Mouse (Mus musculus) hindbrain, embryonic 11.5 days (tissue): ENCODE results near the gene Snd1. TPM values are rescaled to one million over a fixed set of nuclear protein-coding genes. Genes with fewer than 3 reads are reported as not detected.

Source experiments
- ATAC-seq: fragments of 200-750 bp; cut with Nextera tagmentation; 2 replicates; pipeline ENCODE4 v1.8.0; 2017; ENCODE audit warnings: mild to moderate bottlenecking, moderate TSS enrichment, moderate library complexity; ENCODE audit not compliant: low FRiP score
- DNase-seq: peaks from one replicate; pipeline ENCODE4 v3.0.0-alpha.2; 2015; ENCODE audit warnings: low spot score
- H3K27ac ChIP-seq: fragments of 300-500 bp; sonication (generic); 2 replicates; pipeline ENCODE4 v1.5.1; 2014; ENCODE audit warnings: mild to moderate bottlenecking, low read depth, low read length
- H3K27me3 ChIP-seq: fragments of 300-500 bp; sonication (generic); 2 replicates; pipeline ENCODE4 v1.6.1; 2014; ENCODE audit warnings: mild to moderate bottlenecking, low read length, moderate library complexity, mixed read lengths; ENCODE audit not compliant: control insufficient read depth, insufficient read depth
- H3K36me3 ChIP-seq: fragments of 300-500 bp; sonication (generic); 2 replicates; pipeline ENCODE4 v1.6.1; 2014; ENCODE audit warnings: mild to moderate bottlenecking, low read length, moderate library complexity, mixed read lengths; ENCODE audit not compliant: control insufficient read depth, insufficient read depth
- H3K4me1 ChIP-seq: fragments of 300-500 bp; sonication (generic); replicated peaks from 2 replicates; pipeline ENCODE4 v1.6.1; 2014; ENCODE audit warnings: low read length, mixed read lengths; ENCODE audit not compliant: control insufficient read depth, insufficient read depth
- H3K4me2 ChIP-seq: fragments of 300-500 bp; sonication (generic); replicated peaks from 2 replicates; pipeline ENCODE4 v1.6.1; 2014; ENCODE audit warnings: mild to moderate bottlenecking, low read depth, low read length
- H3K4me3 ChIP-seq: fragments of 300-500 bp; sonication (generic); 2 replicates; pipeline ENCODE4 v1.5.1; 2014; ENCODE audit warnings: low read depth, low read length
- H3K9ac ChIP-seq: fragments of 300-500 bp; sonication (generic); 2 replicates; pipeline ENCODE4 v1.6.1; 2014; ENCODE audit warnings: low read depth, low read length
- H3K9me3 ChIP-seq: fragments of 300-500 bp; sonication (generic); 2 replicates; pipeline ENCODE4 v1.6.1; 2016; ENCODE audit warnings: low read length; ENCODE audit not compliant: control insufficient read depth
- WGBS: fragments of 180-500 bp; shearing (Covaris S2); extraction: QIAGEN DNeasy Blood & Tissue Kit; methylation state at CpG from one replicate; pipeline ENCODE4 v1.1.7; 2014; 5-methylcytosine and 5-hydroxymethylcytosine counted together
- polyA plus RNA-seq: library from polyadenylated mRNA; unstranded; fragments of >200 nt; fragmentation: Nextera tagmentation; extraction: Ambion mirVana; gene quantifications from 2 replicates; pipeline ENCODE4 v1.2.1, GENCODE M21; 2014

The Snd1 gene
- polyA plus RNA-seq, 1 experiment from 2014 or later, result 86.2 TPM

GRCm38 (mm10) chr6:28827565-28827964, 352.6 kb downstream of the Snd1 start:
- H3K4me3 ChIP-seq, result peak overlapping the region; percentile 20
- peaks cover 13% of the 10 kb centered on the region; the same call in 1 of the 2 replicates for H3K4me1 ChIP-seq
- peak overlapping the region; percentile 45 for H3K9ac ChIP-seq

GRCm38 (mm10) chr6:28828593-28828992, 353.7 kb downstream of the Snd1 start:
- no peak for ATAC-seq
- Histone ChIP-seq H3K27me3 (no peaks in the 10 kb centered on the region), H3K9ac (no peak overlapping the region; the same call in 1 of the 2 replicates), H3K4me1 (peaks cover 13% of the 10 kb centered on the region; the same call in 1 of the 2 replicates), H3K4me3 (peak overlapping the region; percentile 27), H3K36me3 (no peaks in the 10 kb centered on the region), H3K27ac (no peak overlapping the region), H3K9me3 (no peaks in the 10 kb centered on the region), H3K4me2 (peak overlapping the region; percentile 37)
- peak; percentile 52 for DNase-seq
- WGBS, result 27% methylated on average over 6 of the region's 6 CpGs

More at GRCm38 (mm10) chr6:28827565-28827964, 352.6 kb downstream of the Snd1 start:
- H3K9me3 ChIP-seq, result no peaks in the 10 kb centered on the region
- ATAC-seq (no peak), DNase-seq (no peak)
- H3K36me3 ChIP-seq, result no peaks in the 10 kb centered on the region
- WGBS, result 21% methylated on average over 3 of the region's 3 CpGs
- H3K27ac ChIP-seq, result peak overlapping the region; percentile 17; the same call in 1 of the 2 replicates
- no peaks in the 10 kb centered on the region for H3K27me3 ChIP-seq
- H3K4me2 ChIP-seq, result peak overlapping the region; percentile 37

- H3K4me1 ChIP-seq, result peaks cover 13% of the 10 kb centered on the region; the same call in 1 of the 2 replicates
These were observed 355.4 kb downstream of the Snd1 start for GRCm38 (mm10) chr6:28830306-28830705.

GRCm38 (mm10) chr6:28831011-28831853, 356.3 kb downstream of the Snd1 start, which contains the start of gene Lrrc4:
Gene Lrrc4 (minus strand): TSS chr6:28831747.
- Histone ChIP-seq H3K36me3 (no peaks in the 10 kb centered on the region), H3K4me2 (peak within 1 kb of the TSS; percentile 99), H3K9ac (peak within 1 kb of the TSS; percentile 96), H3K4me3 (peak within 1 kb of the TSS; percentile 80), H3K27ac (peak within 1 kb of the TSS; percentile 88), H3K9me3 (no peaks in the 10 kb centered on the region), H3K27me3 (no peaks in the 10 kb centered on the region), H3K4me1 (peaks cover 9% of the 10 kb centered on the region; the same call in 1 of the 2 replicates)
- no peak for DNase-seq
- 0 out of 2 replicates have a peak, but pooled peaks have one; percentile 2 for ATAC-seq
- WGBS, result 21% methylated on average over 27 of the region's 27 CpGs

More at GRCm38 (mm10) chr6:28830306-28830705, 355.4 kb downstream of the Snd1 start:
- H3K27me3 ChIP-seq, result no peaks in the 10 kb centered on the region
- no peak overlapping the region; the same call in 1 of the 2 replicates for H3K4me3 ChIP-seq
- H3K9me3 ChIP-seq, result no peaks in the 10 kb centered on the region
- H3K4me2 ChIP-seq, result peak overlapping the region; percentile 99
- H3K9ac ChIP-seq, result no peak overlapping the region
- no peak overlapping the region for H3K27ac ChIP-seq
- 89% methylated on average over 12 of the region's 12 CpGs for WGBS
- no peaks in the 10 kb centered on the region for H3K36me3 ChIP-seq
- no peak for ATAC-seq
- DNase-seq, result no peak

GRCm38 (mm10) chr6:28831854-28832750, 357.2 kb downstream of the Snd1 start:
- H3K27ac ChIP-seq, result peak overlapping the region; percentile 88
- ATAC-seq, result peak; percentile 46
- no peaks in the 10 kb centered on the region for H3K36me3 ChIP-seq
- under 1% methylated on average over 54 of the region's 82 CpGs for WGBS
- DNase-seq, result peak; percentile 76
- H3K27me3 ChIP-seq, result no peaks in the 10 kb centered on the region
- H3K9me3 ChIP-seq, result no peaks in the 10 kb centered on the region
- peaks cover 9% of the 10 kb centered on the region; the same call in 1 of the 2 replicates for H3K4me1 ChIP-seq
- H3K9ac ChIP-seq, result peak overlapping the region; percentile 96
- H3K4me3 ChIP-seq, result peak overlapping the region; percentile 80
- peak overlapping the region; percentile 99 for H3K4me2 ChIP-seq

GRCm38 (mm10) chr6:28832751-28833291, 357.9 kb downstream of the Snd1 start:
- Histone ChIP-seq H3K9ac (peak overlapping the region; percentile 96), H3K27me3 (no peaks in the 10 kb centered on the region), H3K27ac (peak overlapping the region; percentile 88), H3K4me2 (peak overlapping the region; percentile 99), H3K4me3 (peak overlapping the region; percentile 80), H3K9me3 (no peaks in the 10 kb centered on the region), H3K4me1 (peaks cover 9% of the 10 kb centered on the region; the same call in 1 of the 2 replicates), H3K36me3 (no peaks in the 10 kb centered on the region)
- DNase-seq (peak; percentile 81), ATAC-seq (peak; percentile 64)
- under 1% methylated on average over 51 of the region's 58 CpGs for WGBS

- H3K9me3 ChIP-seq, result no peaks in the 10 kb centered on the region
- no peaks in the 10 kb centered on the region for H3K27me3 ChIP-seq
- H3K4me3 ChIP-seq, result peak overlapping the region; percentile 80
- DNase-seq, result peak; percentile 63
- no peaks in the 10 kb centered on the region for H3K36me3 ChIP-seq
- peak overlapping the region; percentile 99 for H3K4me2 ChIP-seq
- peak overlapping the region; percentile 96 for H3K9ac ChIP-seq
- peak; percentile 77 for ATAC-seq
- H3K4me1 ChIP-seq, result peaks cover 6% of the 10 kb centered on the region; the same call in 1 of the 2 replicates
- under 1% methylated on average over 22 of the region's 43 CpGs for WGBS
- peak overlapping the region; percentile 88 for H3K27ac ChIP-seq
These were observed 358.5 kb downstream of the Snd1 start for GRCm38 (mm10) chr6:28833380-28833822.

- Histone ChIP-seq H3K9ac (no peak overlapping the region), H3K36me3 (no peaks in the 10 kb centered on the region), H3K27ac (no peak overlapping the region), H3K4me2 (peak overlapping the region; percentile 99), H3K4me3 (peak overlapping the region; percentile 80), H3K4me1 (0 out of 2 replicates have a peak, but pooled peaks cover 3% of the 10 kb centered on the region), H3K9me3 (no peaks in the 10 kb centered on the region), H3K27me3 (no peaks in the 10 kb centered on the region)
- ATAC-seq, result no peak
- DNase-seq, result no peak
- WGBS, result 42% methylated on average over 2 of the region's 2 CpGs
These were observed 359.1 kb downstream of the Snd1 start for GRCm38 (mm10) chr6:28834046-28834445.
